Mouse (Mus musculus) stomach, postnatal 0 days (tissue): ENCODE measurements at regions not wholly inside any gene's neighbourhood (a gene's known extent, or its start where the extent isn't known, plus 50 kb on each side); places are given as distances from the start of the nearest gene placed in this dataset.
A peak's percentile ranks its signal among the peaks of the same experiment; 100 is the strongest.

ENCODE experiments used
- ATAC-seq: fragments of 200-750 bp; cut with Nextera tagmentation; 2 replicates; pipeline ENCODE4 v1.8.0; 2017; ENCODE audit not compliant: low FRiP score, low TSS enrichment
- DNase-seq: peaks from one replicate; pipeline ENCODE4 v3.0.0-alpha.2; 2016; ENCODE audit warnings: low spot score
- H3K27ac ChIP-seq: fragments of 300-500 bp; sonication (generic); replicated peaks from 2 replicates; pipeline ENCODE4 v1.5.1; 2014; ENCODE audit warnings: mild to moderate bottlenecking, control low read depth
- H3K27me3 ChIP-seq: fragments of 300-500 bp; sonication (generic); 2 replicates; pipeline ENCODE4 v1.6.1; 2014; ENCODE audit warnings: low read length; ENCODE audit not compliant: control insufficient read depth, insufficient read depth
- H3K36me3 ChIP-seq: fragments of 300-500 bp; sonication (generic); 2 replicates; pipeline ENCODE4 v1.6.1; 2014; ENCODE audit warnings: low read length, mixed read lengths; ENCODE audit not compliant: control insufficient read depth, insufficient read depth
- H3K4me1 ChIP-seq: fragments of 300-500 bp; sonication (generic); replicated peaks from 2 replicates; pipeline ENCODE4 v1.6.1; 2014; ENCODE audit warnings: antibody characterized with exemption; ENCODE audit not compliant: control insufficient read depth, insufficient read depth
- H3K4me2 ChIP-seq: fragments of 300-500 bp; sonication (generic); replicated peaks from 2 replicates; pipeline ENCODE4 v1.6.1; 2014; ENCODE audit warnings: low read depth, mild to moderate bottlenecking, control low read depth, moderate library complexity
- H3K4me3 ChIP-seq: fragments of 300-500 bp; sonication (generic); 2 replicates; pipeline ENCODE4 v1.5.1; 2014; ENCODE audit warnings: low read depth, low read length, control low read depth
- H3K9ac ChIP-seq: fragments of 300-500 bp; sonication (generic); 2 replicates; pipeline ENCODE4 v1.6.1; 2014; ENCODE audit warnings: mild to moderate bottlenecking, low read length, control low read depth, mixed read lengths
- H3K9me3 ChIP-seq: fragments of 300-500 bp; sonication (generic); 2 replicates; pipeline ENCODE4 v1.6.1; 2016; ENCODE audit warnings: low read length; ENCODE audit not compliant: control insufficient read depth
- CTCF ChIP-seq: IDR thresholded peaks from 2 replicates; pipeline ENCODE4 v1.5.1; 2016; ENCODE audit warnings: antibody characterized with exemption, low read depth, mild to moderate bottlenecking, moderate library complexity
- EP300 ChIP-seq: optimal IDR thresholded peaks from 2 replicates; pipeline ENCODE3; 2016; ENCODE audit warnings: antibody characterized with exemption
- WGBS: fragments of 180-500 bp; shearing (Covaris S2); extraction: QIAGEN DNeasy Blood & Tissue Kit; methylation state at CpG from one replicate; pipeline ENCODE4 v1.1.7; 2014; 5-methylcytosine and 5-hydroxymethylcytosine counted together

DNA sequence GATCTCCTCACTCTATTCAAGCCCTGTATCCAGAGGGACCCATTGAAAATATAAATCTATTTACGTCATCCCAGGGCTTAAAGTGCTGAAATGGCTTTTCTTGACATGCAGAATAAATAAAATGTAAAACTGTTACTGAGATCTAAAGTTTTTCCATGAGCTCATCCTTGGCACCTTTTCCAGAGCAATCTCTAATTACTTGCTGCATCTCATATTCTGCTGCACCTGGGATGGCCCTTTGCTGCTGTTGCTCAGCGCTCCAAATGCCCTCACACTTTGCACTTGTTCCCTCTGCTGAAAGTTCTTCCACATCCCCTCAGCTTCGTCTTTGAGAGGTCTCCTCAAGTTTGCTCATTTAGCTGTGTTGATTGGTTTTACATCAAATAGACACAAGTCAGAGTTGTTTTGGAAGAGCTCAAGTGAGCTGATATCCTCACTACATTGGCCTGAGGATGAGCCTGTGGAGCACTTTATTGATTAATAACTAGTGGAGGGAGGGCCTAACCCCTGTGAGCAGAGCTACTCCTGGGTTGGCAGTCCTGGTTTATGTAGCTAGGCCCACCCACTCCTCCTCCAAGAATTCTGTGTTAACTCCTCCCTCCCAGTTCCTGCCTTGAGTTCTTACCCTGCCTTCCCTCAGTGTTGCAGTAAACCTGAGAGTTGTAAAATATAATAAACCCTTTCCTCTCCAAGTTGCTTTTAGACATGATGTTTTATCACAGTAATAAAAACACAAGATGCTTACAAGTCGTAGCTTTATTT, 681.2 kb upstream of the Nr3c2 start:
- H3K27ac ChIP-seq = no peak overlapping the region
- ATAC-seq (no peak), DNase-seq (no peak)
- WGBS = 59% methylated on average over 4 of the region's 4 CpGs
- TF ChIP-seq CTCF (no peak), EP300 (no peak)
- H3K9ac ChIP-seq = no peak overlapping the region
- H3K4me3 ChIP-seq = no peak overlapping the region
- H3K4me2 ChIP-seq = no peak overlapping the region
- H3K36me3 ChIP-seq = no peaks in the 10 kb centered on the region
- no peaks in the 10 kb centered on the region for H3K4me1 ChIP-seq
- no peaks in the 10 kb centered on the region for H3K9me3 ChIP-seq
- no peaks in the 10 kb centered on the region for H3K27me3 ChIP-seq

DNA sequence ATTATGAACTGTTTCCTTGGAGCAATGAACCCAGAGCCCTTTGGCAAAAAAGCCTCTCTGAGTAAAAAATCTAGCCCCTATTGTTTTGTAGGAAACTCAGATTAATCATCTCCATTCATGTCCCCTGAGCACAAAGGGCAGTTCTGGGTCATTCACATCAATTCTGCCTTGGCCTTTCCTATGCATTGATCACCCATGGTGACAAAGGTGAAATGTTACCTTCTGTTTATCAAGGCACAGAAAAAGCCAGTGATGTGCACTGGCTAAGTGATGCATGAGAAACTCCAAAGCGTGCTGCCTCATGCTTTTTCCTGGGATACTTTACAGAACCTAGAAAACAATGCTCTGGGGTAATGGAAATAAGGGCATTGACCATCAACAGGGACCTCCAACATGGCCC, 668.4 kb upstream of the Nr3c2 start:
- 42% methylated on average over 1 of the region's 1 CpGs for WGBS
- DNase-seq (no peak), ATAC-seq (no peak)

DNA sequence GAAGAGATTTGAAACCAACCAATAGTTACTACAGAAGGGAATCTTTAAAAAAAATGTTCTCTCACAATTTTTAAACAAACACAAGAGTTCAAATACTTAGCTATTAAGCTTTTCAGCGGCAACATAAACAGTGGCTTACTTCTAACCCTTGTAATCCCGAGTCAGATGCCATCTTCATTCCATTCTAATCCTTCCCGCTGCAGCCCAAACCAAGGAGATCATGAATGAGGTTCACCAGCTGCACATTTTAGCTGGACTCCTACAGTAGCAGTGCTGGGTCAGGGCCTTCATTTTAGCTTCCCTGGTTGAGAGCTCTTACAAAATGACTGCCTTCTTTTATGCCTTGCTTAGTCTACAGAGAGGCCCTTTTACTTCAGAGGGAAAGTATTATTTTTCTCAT, 650.0 kb upstream of the Nr3c2 start:
- no peaks in the 10 kb centered on the region for H3K9me3 ChIP-seq
- no peak for DNase-seq

More for the DNA sequence above, 668.4 kb upstream of the Nr3c2 start:
- Histone ChIP-seq H3K4me1 (no peaks in the 10 kb centered on the region), H3K4me3 (no peak overlapping the region), H3K9ac (no peak overlapping the region), H3K36me3 (no peaks in the 10 kb centered on the region), H3K9me3 (no peaks in the 10 kb centered on the region), H3K4me2 (no peak overlapping the region), H3K27ac (no peak overlapping the region), H3K27me3 (no peaks in the 10 kb centered on the region)
- no peak for TF ChIP-seq CTCF
- TF ChIP-seq EP300 = no peak

DNA sequence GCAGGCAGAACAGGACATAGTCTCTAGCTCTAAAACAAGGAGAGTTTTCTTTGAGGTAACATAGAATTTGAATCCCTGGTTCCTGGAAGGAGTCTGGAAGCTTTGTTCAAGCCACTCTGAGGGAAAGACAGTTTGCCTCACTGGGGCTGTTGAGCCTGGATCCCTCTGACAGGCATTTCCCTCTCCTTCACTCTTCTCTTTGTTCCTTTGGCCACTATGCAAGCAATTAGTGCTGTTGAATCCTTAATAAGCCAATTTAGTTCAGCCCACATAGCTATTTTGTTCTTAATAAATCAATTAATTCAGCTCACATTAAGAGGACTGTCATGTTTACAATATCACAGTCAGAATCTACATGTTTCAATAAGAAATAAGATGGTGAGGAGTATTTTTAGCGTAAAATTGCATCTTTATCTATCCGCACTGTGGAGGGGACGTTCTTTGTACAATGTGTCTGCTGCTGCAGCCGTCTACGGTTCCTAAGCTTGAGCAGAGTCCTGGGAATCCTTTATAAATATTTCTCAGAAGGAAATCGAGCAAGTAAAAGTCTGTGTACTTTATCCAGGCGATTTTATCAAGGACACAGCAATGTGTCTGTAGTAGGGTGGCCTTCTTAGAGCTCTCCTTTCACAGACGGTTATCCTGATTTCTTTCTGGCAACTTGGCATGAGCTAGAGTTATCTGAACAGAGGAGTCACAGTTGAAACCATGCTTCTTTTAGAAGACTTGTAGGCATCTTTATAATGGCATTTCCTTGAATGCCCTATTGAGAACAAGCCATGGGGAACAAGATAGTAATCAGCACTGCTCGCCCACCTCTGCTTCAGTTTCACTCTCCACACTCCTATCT, 646.9 kb upstream of the Nr3c2 start:
- no peak overlapping the region for H3K9ac ChIP-seq
- ATAC-seq (no peak), DNase-seq (no peak)
- 63% methylated on average over 9 of the region's 9 CpGs for WGBS
- no peak overlapping the region for H3K4me3 ChIP-seq
- no peak overlapping the region for H3K4me2 ChIP-seq
- H3K4me1 ChIP-seq = no peaks in the 10 kb centered on the region
- no peaks in the 10 kb centered on the region for H3K27me3 ChIP-seq
- H3K36me3 ChIP-seq = no peaks in the 10 kb centered on the region
- TF ChIP-seq CTCF = no peak
- TF ChIP-seq EP300 = no peak
- H3K27ac ChIP-seq = no peak overlapping the region
- no peaks in the 10 kb centered on the region for H3K9me3 ChIP-seq

More for the DNA sequence above, 650.0 kb upstream of the Nr3c2 start:
- no peak for TF ChIP-seq CTCF
- TF ChIP-seq EP300 = no peak
- Histone ChIP-seq H3K4me1 (no peaks in the 10 kb centered on the region), H3K9ac (no peak overlapping the region), H3K4me2 (no peak overlapping the region), H3K4me3 (no peak overlapping the region), H3K36me3 (no peaks in the 10 kb centered on the region), H3K27me3 (no peaks in the 10 kb centered on the region), H3K27ac (no peak overlapping the region)
- ATAC-seq = peak; percentile 29; the same call in 1 of the 2 replicates
- WGBS = 24% methylated on average over 3 of the region's 3 CpGs
